Mouse (Mus musculus) erythroblast, embryonic 14.5 days (primary cell): ENCODE results near the gene Shc2.

ENCODE experiments used
- GATA1 ChIP-seq: IDR thresholded peaks from 2 replicates; pipeline ENCODE4 v1.6.1; 2012; ENCODE audit warnings: low read length, inconsistent platforms, mixed read lengths
- TAL1 ChIP-seq: IDR thresholded peaks from 3 replicates; pipeline ENCODE4 v1.6.1; 2012; ENCODE audit warnings: low read length, inconsistent platforms, mixed read lengths

GRCm38 (mm10) chr10:79654946-79655395, 17.3 kb upstream of the Shc2 start:
- no peak for TF ChIP-seq GATA1
- no peak for TF ChIP-seq TAL1
